Mouse (Mus musculus): Measurements from ENCODE around the gene Asic2.
"Not testable (repeated sequence)": the region's sequence is repeated elsewhere in the genome, so short reads cannot be mapped to it uniquely, and the experiment has no call there.

Asic2 gene

DNA sequence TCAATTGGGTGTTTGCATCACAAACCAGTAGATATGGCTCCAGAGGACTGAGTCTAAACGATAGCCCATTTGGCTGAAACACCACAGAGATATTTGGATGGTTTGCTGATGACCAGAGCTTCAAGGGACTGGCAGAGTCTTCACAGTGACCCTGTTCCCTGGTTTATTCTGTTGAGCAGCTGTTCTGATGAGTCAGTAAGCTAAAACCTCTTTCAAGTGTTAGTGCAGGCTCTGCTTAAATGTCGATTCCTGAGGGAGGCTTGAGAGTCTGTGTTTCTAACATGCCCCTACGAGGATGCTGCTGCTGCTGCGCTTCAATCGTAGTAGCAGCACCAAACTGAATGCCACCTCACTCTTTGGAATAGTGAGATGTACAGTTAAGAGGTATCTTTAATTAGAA, 640.2 kb downstream of the Asic2 start:
- no peak for DNase-seq (ENCODE audit: low spot score)

DNA sequence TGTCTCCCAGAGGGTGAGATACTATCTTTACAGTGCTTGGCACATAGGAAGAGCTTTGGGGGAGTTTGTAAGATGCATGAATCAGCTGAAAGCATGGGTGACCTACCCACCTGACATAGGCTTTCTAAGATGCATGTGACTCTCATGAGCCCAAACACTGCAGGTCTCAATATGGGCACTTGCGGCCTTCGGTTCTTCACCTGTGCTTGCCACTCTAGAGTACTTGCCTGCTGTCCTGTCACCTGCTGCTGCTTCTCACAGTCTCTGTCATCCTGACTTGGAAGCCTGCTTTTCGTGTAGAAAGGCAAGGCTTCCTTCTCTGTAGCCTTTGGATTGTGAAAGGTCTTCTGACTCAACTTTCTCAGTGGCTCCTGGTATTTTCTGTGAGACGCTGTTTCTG, 645.1 kb downstream of the Asic2 start:
- DNase-seq (ENCODE audit: low spot score), result no peak

DNA sequence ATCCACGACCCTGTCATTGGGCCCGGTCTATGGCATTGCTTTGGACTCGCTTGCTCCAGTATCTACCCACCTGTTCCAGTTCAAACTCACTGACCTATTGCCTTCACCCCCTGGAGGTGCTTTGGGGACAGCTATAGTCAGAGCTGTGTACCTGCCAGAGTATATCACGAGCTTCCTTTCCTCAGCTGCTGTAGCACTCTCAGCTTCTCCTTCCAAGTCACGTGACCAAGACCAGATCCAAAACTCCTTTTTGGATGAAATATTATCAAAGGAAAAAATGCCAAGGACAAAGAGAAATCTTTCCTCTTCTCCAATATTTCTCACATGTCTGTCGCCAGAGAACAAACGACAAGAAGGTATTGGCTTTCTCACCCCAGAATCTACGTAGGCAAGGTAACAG, 645.8 kb downstream of the Asic2 start:
- no peak for DNase-seq (ENCODE audit: low spot score)

DNA sequence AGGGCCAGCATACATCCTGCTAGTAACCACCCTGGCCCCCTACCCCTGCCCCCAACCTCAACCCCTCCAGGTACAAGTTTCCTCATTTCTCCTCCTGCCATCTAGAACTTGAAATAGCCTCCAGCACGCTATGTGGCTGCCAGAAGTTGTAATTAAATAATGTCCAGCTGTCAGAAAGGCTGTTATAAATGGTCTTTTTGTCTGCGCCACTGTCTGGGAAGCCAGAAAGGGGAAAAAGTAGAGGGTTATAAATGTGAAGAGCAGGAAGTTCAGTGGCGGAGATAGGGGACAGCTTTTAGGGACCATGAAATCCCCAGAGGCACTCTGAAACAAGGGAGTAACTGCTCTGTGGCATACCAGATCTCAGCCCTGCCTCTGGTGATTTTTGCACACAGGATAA, 678.2 kb downstream of the Asic2 start:
- DNase-seq (ENCODE audit: low spot score), result no peak

DNA sequence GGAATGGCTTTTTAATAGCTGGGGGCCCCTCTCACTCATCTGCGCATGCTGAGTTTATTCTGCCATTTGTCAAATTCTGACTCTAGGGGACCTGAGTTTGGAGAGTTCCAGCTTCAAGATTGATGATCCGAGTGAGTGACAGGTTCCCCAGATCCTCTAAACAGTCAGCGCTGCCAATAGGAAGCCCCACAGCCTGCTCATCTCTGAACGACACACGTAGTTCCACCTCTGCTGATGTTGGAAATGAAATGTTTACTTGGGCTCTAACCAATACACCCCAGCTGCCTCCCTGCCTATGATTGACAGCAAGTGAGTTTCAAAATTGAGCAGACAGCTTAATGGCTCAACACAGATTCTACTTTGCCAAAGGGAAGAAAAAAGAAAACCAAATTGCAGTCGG, 685.1 kb downstream of the Asic2 start:
- no peak for DNase-seq (ENCODE audit: low spot score)

- no peak for DNase-seq (ENCODE audit: low spot score)
These were observed 688.2 kb downstream of the Asic2 start for GRCm38 (mm10) chr11:81280070-81280469.

DNA sequence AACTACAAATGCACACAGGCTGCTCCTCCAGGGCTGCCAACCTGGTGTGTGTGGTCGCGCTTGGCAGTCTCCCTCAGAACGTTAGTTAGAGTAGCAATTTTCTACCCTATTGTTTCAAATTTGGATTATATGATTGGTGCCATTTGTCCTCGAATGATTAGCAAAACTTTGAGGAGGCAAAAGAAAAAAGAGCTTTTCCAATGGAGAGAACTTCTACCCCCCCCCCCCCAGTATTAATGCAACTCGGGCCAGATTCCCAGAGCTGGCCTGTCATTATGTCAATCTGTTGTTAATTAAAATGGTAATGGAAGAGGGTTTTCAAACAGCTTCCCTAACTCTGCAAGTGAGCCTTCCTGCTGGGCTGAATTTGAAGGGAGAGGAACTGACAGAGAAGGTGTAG, 690.9 kb downstream of the Asic2 start:
- DNase-seq (ENCODE audit: low spot score), result no peak

- DNase-seq (ENCODE audit: low spot score), result no peak
These were observed 695.4 kb downstream of the Asic2 start for GRCm38 (mm10) chr11:81272677-81273418.

- DNase-seq (ENCODE audit: low spot score), result no peak
These were observed 696.8 kb downstream of the Asic2 start for GRCm38 (mm10) chr11:81271422-81271821.

- no peak for DNase-seq (ENCODE audit: low spot score)
These were observed 697.7 kb downstream of the Asic2 start for GRCm38 (mm10) chr11:81270518-81270917.

DNA sequence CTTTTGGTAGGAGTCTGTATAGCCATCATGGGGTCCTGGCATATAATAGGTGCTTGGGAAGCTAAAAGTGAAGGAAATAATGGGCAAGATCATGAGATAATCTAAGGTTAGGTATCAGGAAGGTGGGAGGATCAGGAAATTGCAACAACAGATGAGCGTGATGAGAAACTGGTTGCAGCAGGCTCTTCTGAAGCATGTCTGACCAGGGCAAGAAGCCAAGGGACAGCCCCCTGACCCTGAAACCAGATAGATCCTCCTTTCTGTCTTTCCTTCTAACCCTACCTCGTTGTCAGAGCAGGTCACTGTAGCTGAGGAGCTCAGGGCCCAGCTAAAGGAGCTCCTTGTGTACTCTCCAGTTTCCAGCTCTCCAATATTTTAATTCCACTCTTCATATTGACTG, 704.5 kb downstream of the Asic2 start:
- DNase-seq (ENCODE audit: low spot score), result no peak

GRCm38 (mm10) chr11:81263193-81263592, 705.1 kb downstream of the Asic2 start:
- no peak for DNase-seq (ENCODE audit: low spot score)

- DNase-seq (ENCODE audit: low spot score), result no peak
These were observed 707.0 kb downstream of the Asic2 start for GRCm38 (mm10) chr11:81261259-81261658.

DNA sequence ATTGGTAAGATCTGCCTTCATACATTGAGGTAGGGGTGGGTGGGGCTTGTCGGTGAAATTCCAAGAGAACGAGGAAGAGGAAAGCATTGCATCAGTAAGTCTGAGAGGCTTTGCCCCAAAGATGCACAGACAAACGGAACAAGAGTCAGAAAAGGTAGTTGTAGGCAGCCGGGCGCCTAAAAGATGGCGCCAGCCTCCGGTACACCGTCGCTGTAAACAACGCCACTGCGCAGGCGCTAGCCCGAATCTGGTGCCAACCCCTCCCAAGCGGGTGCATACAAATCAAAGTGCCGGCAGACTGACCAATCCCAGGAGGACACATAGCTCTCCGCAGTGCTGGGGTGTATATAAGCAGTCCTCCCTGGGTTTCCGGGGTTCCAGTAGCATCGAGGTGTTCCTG, 727.1 kb downstream of the Asic2 start:
- not testable (repeated sequence) for DNase-seq (ENCODE audit: low spot score)

GRCm38 (mm10) chr11:81239966-81240681, 728.1 kb downstream of the Asic2 start:
- no peak for DNase-seq (ENCODE audit: low spot score)

GRCm38 (mm10) chr11:81239091-81239490, 729.2 kb downstream of the Asic2 start:
- no peak for DNase-seq (ENCODE audit: low spot score)

GRCm38 (mm10) chr11:81236070-81236469, 732.2 kb downstream of the Asic2 start:
- no peak for DNase-seq (ENCODE audit: low spot score)

GRCm38 (mm10) chr11:81223361-81223760, 744.9 kb downstream of the Asic2 start:
- no peak for DNase-seq (ENCODE audit: low spot score)

DNA sequence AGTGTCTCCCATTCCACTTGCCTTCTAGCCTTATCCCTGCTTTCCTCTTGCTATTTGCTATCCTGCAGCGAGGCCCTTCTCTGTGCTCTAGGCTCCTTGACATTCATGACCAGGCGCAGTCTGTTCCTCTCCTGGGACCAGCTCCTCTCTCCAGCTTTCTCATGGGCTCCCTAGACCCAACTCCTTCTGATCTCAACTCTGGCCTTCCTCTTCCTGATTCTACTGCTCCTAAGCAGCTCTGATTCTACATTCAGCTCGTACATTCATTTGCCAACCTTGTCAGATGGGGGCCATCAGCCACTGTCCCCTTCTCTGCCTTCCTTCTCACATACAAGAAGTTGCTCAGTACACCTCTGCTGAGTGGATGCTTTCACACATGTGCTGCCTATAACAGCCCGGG, 747.5 kb downstream of the Asic2 start:
- no peak for DNase-seq (ENCODE audit: low spot score)

GRCm38 (mm10) chr11:81205471-81205870, 762.8 kb downstream of the Asic2 start:
- DNase-seq (ENCODE audit: low spot score), result no peak

- no peak for DNase-seq (ENCODE audit: low spot score)
These were observed 765.7 kb downstream of the Asic2 start for GRCm38 (mm10) chr11:81202578-81202977.

GRCm38 (mm10) chr11:81193856-81194255, 774.4 kb downstream of the Asic2 start:
- DNase-seq (ENCODE audit: low spot score), result no peak

DNA sequence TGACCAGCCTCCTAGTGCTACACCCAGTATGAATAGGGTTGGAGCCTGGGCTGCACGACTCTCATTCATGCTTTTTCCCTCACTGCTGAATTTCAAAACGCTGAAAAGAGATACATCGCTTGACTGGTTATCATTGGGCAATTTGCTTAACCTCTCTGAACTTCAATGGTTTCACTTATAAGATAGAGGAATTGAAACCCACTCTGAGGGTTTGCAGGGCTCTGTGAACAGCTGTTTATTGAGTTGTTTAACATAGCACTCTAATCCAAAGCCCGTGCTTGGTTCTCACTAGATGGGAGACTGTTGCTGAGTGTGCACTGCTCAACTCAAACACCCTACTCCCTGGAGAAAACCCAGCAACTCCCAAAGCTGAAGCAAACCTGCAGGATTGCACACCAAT, 776.1 kb downstream of the Asic2 start:
- no peak for DNase-seq (ENCODE audit: low spot score)

- DNase-seq (ENCODE audit: low spot score), result no peak
These were observed 779.2 kb downstream of the Asic2 start for GRCm38 (mm10) chr11:81189103-81189502.

Data from T-cell, adult 2 months (primary cell).